Mouse (Mus musculus) testis, adult 2 months (tissue): Measurements from ENCODE around the gene Paqr3.

Source experiments
- CTCF ChIP-seq: fragments of 200-500 bp; IDR thresholded peaks from 2 replicates; pipeline ENCODE4 v1.5.1; 2012; ENCODE audit warnings: low read depth, mild to moderate bottlenecking, inconsistent platforms, low read length, moderate library complexity; ENCODE audit not compliant: control insufficient read depth, insufficient read depth, insufficient replicate concordance
- POLR2A ChIP-seq: fragments of 200-500 bp; IDR thresholded peaks from 2 replicates; pipeline ENCODE4 v1.6.1; 2012; ENCODE audit warnings: low read depth, mild to moderate bottlenecking, inconsistent platforms, low read length, moderate library complexity; ENCODE audit not compliant: control insufficient read depth

GRCm38 (mm10) chr5:97062041-97062440 is 49.4 kb downstream of the Paqr3 start:
- TF ChIP-seq CTCF (no peak), POLR2A (no peak)
